Mouse (Mus musculus): ENCODE results near the gene Mast4.

DNA sequence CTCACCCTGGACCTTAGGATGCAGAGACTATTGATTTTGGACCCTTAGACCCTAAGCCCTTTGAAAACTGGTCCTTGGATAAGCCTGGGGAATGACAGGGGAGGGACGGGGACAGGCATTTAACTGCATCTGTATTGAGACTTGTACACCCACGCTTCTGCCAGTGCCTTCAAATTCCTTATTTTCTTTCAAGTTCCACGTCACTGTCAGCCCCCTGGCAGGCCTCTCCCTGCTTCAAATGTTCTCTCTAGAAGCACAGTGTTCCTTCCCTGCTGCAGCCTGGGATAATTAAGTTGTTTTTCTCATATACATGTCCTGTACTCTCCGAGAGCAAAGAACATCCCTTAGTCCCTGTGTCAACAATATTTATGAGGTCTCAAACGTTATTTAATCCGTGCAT, 585.1 kb downstream of the Mast4 start:
- no peak for TF ChIP-seq CTCF (IDR thresholded peaks at IDR 0.05; ENCODE audit: borderline replicate concordance, insufficient read depth, low read length)
- TF ChIP-seq POLR2A (IDR thresholded peaks at IDR 0.05; ENCODE audit: low read depth, low read length), result no peak
